Comparison of ENCODE assay signal across 9 mouse cellular contexts in the genomic region with DNA sequence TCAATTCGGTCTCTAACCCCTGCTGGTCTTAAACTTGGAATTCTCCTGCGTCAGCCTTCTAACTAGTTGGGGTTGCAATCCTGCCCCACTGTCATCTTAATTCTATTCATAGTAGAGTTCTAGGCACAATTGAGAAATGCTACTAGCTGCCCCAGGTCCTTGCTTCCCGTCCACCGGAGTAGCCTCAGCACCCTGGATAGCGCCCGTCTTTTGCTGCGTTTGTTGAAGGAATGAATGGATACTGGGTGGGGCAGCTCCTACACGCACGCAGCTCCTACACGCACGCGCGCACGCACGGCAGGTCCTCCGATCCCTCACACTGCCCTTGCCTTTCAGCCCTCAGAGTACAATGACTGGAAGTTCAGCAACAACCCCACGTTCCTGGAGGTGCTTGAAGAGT. TPM values are rescaled to one million over a fixed set of nuclear protein-coding genes. Genes with fewer than 3 reads are reported as not detected.
A peak's percentile ranks its signal among the peaks of the same experiment; 100 is the strongest.
DNase-seq lines count a peak whose midpoint lies in the region; ATAC-seq lines count a peak whose summit lies in the region.
"Had no signal": no experiment of that assay in that cellular context is flagged by ENCODE, and none has a peak within 500 bp of the region (broad histone marks: within the 10 kb centered on the region; RNA-seq: fewer than 3 reads in every experiment).

No protein-coding gene starts in this region.

- H3K4me3 ChIP-seq in embryonic facial prominence, embryonic 14.5 days (ENCODE audit: low read depth, low read length): no peak overlapping the region
- H3K4me3 ChIP-seq in neural tube, embryonic 13.5 days: peak overlapping the region; percentile 18
- H3K4me3 ChIP-seq: liver, embryonic 13.5 days had no signal

- H3K9me3 ChIP-seq in embryonic facial prominence, embryonic 14.5 days (ENCODE audit: control insufficient read depth, low read length): no peaks in the 10 kb centered on the region
- no peaks in the 10 kb centered on the region for H3K9me3 ChIP-seq in neural tube, embryonic 13.5 days
- H3K9me3 ChIP-seq: liver, embryonic 13.5 days had no signal

- H3K4me2 ChIP-seq in embryonic facial prominence, embryonic 14.5 days (ENCODE audit: low read depth, low read length): peak overlapping the region; percentile 33; the same call in 1 of the 2 replicates
- H3K4me2 ChIP-seq in neural tube, embryonic 13.5 days: peak overlapping the region; percentile 47
- H3K4me2 ChIP-seq: liver, embryonic 13.5 days had no signal

- H3K36me3 ChIP-seq in embryonic facial prominence, embryonic 14.5 days (ENCODE audit: control insufficient read depth, insufficient read depth, low read length): no peaks in the 10 kb centered on the region
- no peaks in the 10 kb centered on the region for H3K36me3 ChIP-seq in neural tube, embryonic 13.5 days
- H3K36me3 ChIP-seq: liver, embryonic 13.5 days had no signal

- peak; percentile 14 for DNase-seq in kidney, adult 18-20 months
- DNase-seq in kidney, adult 8-10 months: no peak
- DNase-seq in Muller cell, postnatal 12 days (ENCODE audit: inconsistent ontology term): peak; percentile 67
- DNase-seq in embryonic facial prominence, embryonic 14.5 days (ENCODE audit: low spot score): peak; percentile 73
- peak; percentile 50 to 63 for DNase-seq in kidney, postnatal 25 days
- no peak for DNase-seq in right cerebral cortex, adult 18-20 months
- DNase-seq in layer of hippocampus, adult 11-12 months (ENCODE audit: low spot score): no peak
- DNase-seq: liver, embryonic 13.5 days had no signal

- H3K27ac ChIP-seq in embryonic facial prominence, embryonic 14.5 days (replicated peaks; ENCODE audit: low read depth, low read length): no peak overlapping the region
- no peak overlapping the region for H3K27ac ChIP-seq in neural tube, embryonic 13.5 days (replicated peaks)
- H3K27ac ChIP-seq: liver, embryonic 13.5 days had no signal

- ATAC-seq in embryonic facial prominence, embryonic 14.5 days (ENCODE audit: low read depth): no peak
- no peak for ATAC-seq in neural tube, embryonic 13.5 days (ENCODE audit: low read depth)

- WGBS in embryonic facial prominence, embryonic 14.5 days: 9% methylated on average over 17 of the region's 17 CpGs
- WGBS in neural tube, embryonic 13.5 days: 7% methylated on average over 17 of the region's 17 CpGs

- peaks cover 5% of the 10 kb centered on the region; the same call in 1 of the 2 replicates for H3K27me3 ChIP-seq in embryonic facial prominence, embryonic 14.5 days (replicated peaks; ENCODE audit: control insufficient read depth, insufficient read depth, low read length)
- peaks cover 29% of the 10 kb centered on the region for H3K27me3 ChIP-seq in neural tube, embryonic 13.5 days

- H3K4me1 ChIP-seq in embryonic facial prominence, embryonic 14.5 days (ENCODE audit: control insufficient read depth, insufficient read depth, low read length): no peaks in the 10 kb centered on the region
- peaks cover 5% of the 10 kb centered on the region for H3K4me1 ChIP-seq in neural tube, embryonic 13.5 days (replicated peaks)

- no peak overlapping the region for H3K9ac ChIP-seq in embryonic facial prominence, embryonic 14.5 days (ENCODE audit: low read depth, low read length)
- no peak overlapping the region for H3K9ac ChIP-seq in neural tube, embryonic 13.5 days
- H3K9ac ChIP-seq: liver, embryonic 13.5 days had no signal

RNA-seq across cellular contexts. Expression of a gene that starts 31.9 kb away (rescaled TPM):
- 2.1 TPM in 2 replicates for polyA plus RNA-seq in embryonic facial prominence, embryonic 14.5 days (2014; fragmentation: Nextera tagmentation; extraction: Ambion mirVana)
- polyA plus RNA-seq in neural tube, embryonic 13.5 days (2015; fragmentation: Nextera tagmentation; extraction: Ambion mirVana): 1.1 TPM in 2 replicates

RNA-seq across cellular contexts. Expression of a gene that starts 32.3 kb away (rescaled TPM):
- 51.4 and 52.1 TPM in 2 replicates for polyA plus RNA-seq in embryonic facial prominence, embryonic 14.5 days (2014; fragmentation: Nextera tagmentation; extraction: Ambion mirVana)
- 13.7 and 17.4 TPM in 2 replicates for polyA plus RNA-seq in neural tube, embryonic 13.5 days (2015; fragmentation: Nextera tagmentation; extraction: Ambion mirVana)

Comparison
In these comparisons a context has a peak if more than half of its experiments do, and no peak if none do; other contexts are left out.
1. DNase-seq: peak in kidney, adult 18-20 months (single experiment), Muller cell, postnatal 12 days (single experiment), embryonic facial prominence, embryonic 14.5 days (single experiment) and kidney, postnatal 25 days (2 of 2); none in kidney, adult 8-10 months (0 of 2), right cerebral cortex, adult 18-20 months (single experiment) and layer of hippocampus, adult 11-12 months (single experiment).